Mouse (Mus musculus): ENCODE data around the gene Efna5. TPM values are rescaled to one million over a fixed set of nuclear protein-coding genes. Genes with fewer than 3 reads are reported as not detected.

Efna5 gene
- polyA plus RNA-seq, 1 experiment from 2014 or later = 20.2 TPM

GRCm38 (mm10) chr17:62863004-62863403 lies 18.1 kb downstream of the Efna5 start:
- no peak for ATAC-seq
- H3K36me3 ChIP-seq (ENCODE audit: control insufficient read depth, insufficient read depth, low read length) = no peaks in the 10 kb centered on the region
- H3K27ac ChIP-seq (ENCODE audit: low read length) = peak overlapping the region; percentile 62
- H3K27me3 ChIP-seq (replicated peaks; ENCODE audit: control insufficient read depth, insufficient read depth, low read length) = no peaks in the 10 kb centered on the region
- 59% methylated on average over 3 of the region's 3 CpGs for WGBS
- H3K4me1 ChIP-seq (ENCODE audit: control insufficient read depth, insufficient read depth, low read length) = peaks cover 12% of the 10 kb centered on the region; the same call in 1 of the 2 replicates
- no peaks in the 10 kb centered on the region for H3K9me3 ChIP-seq (ENCODE audit: control insufficient read depth, low read length)
- no peak overlapping the region for H3K4me3 ChIP-seq (ENCODE audit: low read length)
- 0 out of 2 replicates have a peak overlapping the region, but pooled peaks have one; percentile 35 for H3K9ac ChIP-seq (ENCODE audit: low read depth, low read length)
- no peak overlapping the region for H3K4me2 ChIP-seq (ENCODE audit: low read depth, low read length)

- peaks cover 12% of the 10 kb centered on the region; the same call in 1 of the 2 replicates for H3K4me1 ChIP-seq (ENCODE audit: control insufficient read depth, insufficient read depth, low read length)
- no peaks in the 10 kb centered on the region for H3K36me3 ChIP-seq (ENCODE audit: control insufficient read depth, insufficient read depth, low read length)
- no peak overlapping the region; the same call in 1 of the 2 replicates for H3K4me3 ChIP-seq (ENCODE audit: low read length)
- peak overlapping the region; percentile 62 for H3K27ac ChIP-seq (ENCODE audit: low read length)
- no peaks in the 10 kb centered on the region for H3K9me3 ChIP-seq (ENCODE audit: control insufficient read depth, low read length)
- 0 out of 2 replicates have a peak overlapping the region, but pooled peaks have one; percentile 35 for H3K9ac ChIP-seq (ENCODE audit: low read depth, low read length)
- H3K4me2 ChIP-seq (ENCODE audit: low read depth, low read length) = peak overlapping the region; percentile 25
- peak; percentile 81 for ATAC-seq
- H3K27me3 ChIP-seq (replicated peaks; ENCODE audit: control insufficient read depth, insufficient read depth, low read length) = no peaks in the 10 kb centered on the region
- 21% methylated on average over 12 of the region's 12 CpGs for WGBS
These were observed 18.7 kb downstream of the Efna5 start for GRCm38 (mm10) chr17:62862298-62862999.

- Histone ChIP-seq H3K4me2 (ENCODE audit: low read depth, low read length) (no peak overlapping the region), H3K9me3 (ENCODE audit: control insufficient read depth, low read length) (no peaks in the 10 kb centered on the region), H3K27me3 (replicated peaks; ENCODE audit: control insufficient read depth, insufficient read depth, low read length) (no peaks in the 10 kb centered on the region), H3K27ac (ENCODE audit: low read length) (no peak overlapping the region), H3K36me3 (ENCODE audit: control insufficient read depth, insufficient read depth, low read length) (no peaks in the 10 kb centered on the region), H3K4me1 (ENCODE audit: control insufficient read depth, insufficient read depth, low read length) (peaks cover 14% of the 10 kb centered on the region; the same call in 1 of the 2 replicates), H3K9ac (ENCODE audit: low read depth, low read length) (no peak overlapping the region), H3K4me3 (ENCODE audit: low read length) (no peak overlapping the region)
- no peak for ATAC-seq
- 68% methylated on average over 8 of the region's 8 CpGs for WGBS
These were observed 23.8 kb downstream of the Efna5 start for GRCm38 (mm10) chr17:62857275-62857674.

GRCm38 (mm10) chr17:62853741-62854140 lies 27.4 kb downstream of the Efna5 start:
- Histone ChIP-seq H3K4me2 (ENCODE audit: low read depth, low read length) (no peak overlapping the region), H3K9me3 (ENCODE audit: control insufficient read depth, low read length) (no peaks in the 10 kb centered on the region), H3K9ac (ENCODE audit: low read depth, low read length) (no peak overlapping the region), H3K4me1 (ENCODE audit: control insufficient read depth, insufficient read depth, low read length) (peaks cover 18% of the 10 kb centered on the region), H3K4me3 (ENCODE audit: low read length) (no peak overlapping the region), H3K36me3 (ENCODE audit: control insufficient read depth, insufficient read depth, low read length) (no peaks in the 10 kb centered on the region), H3K27me3 (replicated peaks; ENCODE audit: control insufficient read depth, insufficient read depth, low read length) (no peaks in the 10 kb centered on the region), H3K27ac (ENCODE audit: low read length) (no peak overlapping the region)
- ATAC-seq = no peak
- 36% methylated on average over 6 of the region's 6 CpGs for WGBS

- Histone ChIP-seq H3K9me3 (ENCODE audit: control insufficient read depth, low read length) (no peaks in the 10 kb centered on the region), H3K4me1 (ENCODE audit: control insufficient read depth, insufficient read depth, low read length) (peaks cover 18% of the 10 kb centered on the region), H3K4me3 (ENCODE audit: low read length) (no peak overlapping the region), H3K36me3 (ENCODE audit: control insufficient read depth, insufficient read depth, low read length) (no peaks in the 10 kb centered on the region), H3K4me2 (ENCODE audit: low read depth, low read length) (no peak overlapping the region), H3K27me3 (replicated peaks; ENCODE audit: control insufficient read depth, insufficient read depth, low read length) (no peaks in the 10 kb centered on the region), H3K27ac (ENCODE audit: low read length) (no peak overlapping the region), H3K9ac (ENCODE audit: low read depth, low read length) (no peak overlapping the region)
- ATAC-seq = no peak
- 13% methylated on average over 3 of the region's 3 CpGs for WGBS
These were observed 28.1 kb downstream of the Efna5 start for GRCm38 (mm10) chr17:62852822-62853608.

- Histone ChIP-seq H3K4me1 (ENCODE audit: control insufficient read depth, insufficient read depth, low read length) (peaks cover 20% of the 10 kb centered on the region), H3K4me2 (ENCODE audit: low read depth, low read length) (no peak overlapping the region), H3K27me3 (replicated peaks; ENCODE audit: control insufficient read depth, insufficient read depth, low read length) (no peaks in the 10 kb centered on the region), H3K9me3 (ENCODE audit: control insufficient read depth, low read length) (no peaks in the 10 kb centered on the region), H3K36me3 (ENCODE audit: control insufficient read depth, insufficient read depth, low read length) (no peaks in the 10 kb centered on the region), H3K27ac (ENCODE audit: low read length) (no peak overlapping the region), H3K4me3 (ENCODE audit: low read length) (no peak overlapping the region), H3K9ac (ENCODE audit: low read depth, low read length) (no peak overlapping the region)
- WGBS = 36% methylated on average over 7 of the region's 7 CpGs
- ATAC-seq = no peak
These were observed 29.8 kb downstream of the Efna5 start for GRCm38 (mm10) chr17:62851268-62851667.

- no peak for ATAC-seq
- Histone ChIP-seq H3K4me1 (ENCODE audit: control insufficient read depth, insufficient read depth, low read length) (peaks cover 20% of the 10 kb centered on the region), H3K9me3 (ENCODE audit: control insufficient read depth, low read length) (no peaks in the 10 kb centered on the region), H3K9ac (ENCODE audit: low read depth, low read length) (no peak overlapping the region), H3K4me3 (ENCODE audit: low read length) (no peak overlapping the region), H3K36me3 (ENCODE audit: control insufficient read depth, insufficient read depth, low read length) (no peaks in the 10 kb centered on the region), H3K4me2 (ENCODE audit: low read depth, low read length) (no peak overlapping the region), H3K27me3 (replicated peaks; ENCODE audit: control insufficient read depth, insufficient read depth, low read length) (no peaks in the 10 kb centered on the region), H3K27ac (ENCODE audit: low read length) (no peak overlapping the region)
- WGBS = 65% methylated on average over 3 of the region's 3 CpGs
These were observed 30.5 kb downstream of the Efna5 start for GRCm38 (mm10) chr17:62850603-62851002.

- ATAC-seq = no peak
- Histone ChIP-seq H3K4me1 (ENCODE audit: control insufficient read depth, insufficient read depth, low read length) (peaks cover 20% of the 10 kb centered on the region), H3K4me2 (ENCODE audit: low read depth, low read length) (no peak overlapping the region), H3K4me3 (ENCODE audit: low read length) (no peak overlapping the region), H3K9me3 (ENCODE audit: control insufficient read depth, low read length) (no peaks in the 10 kb centered on the region), H3K9ac (ENCODE audit: low read depth, low read length) (no peak overlapping the region), H3K27me3 (replicated peaks; ENCODE audit: control insufficient read depth, insufficient read depth, low read length) (no peaks in the 10 kb centered on the region), H3K27ac (ENCODE audit: low read length) (no peak overlapping the region), H3K36me3 (ENCODE audit: control insufficient read depth, insufficient read depth, low read length) (no peaks in the 10 kb centered on the region)
- 91% methylated on average over 6 of the region's 6 CpGs for WGBS
These were observed 31.4 kb downstream of the Efna5 start for GRCm38 (mm10) chr17:62849676-62850075.

GRCm38 (mm10) chr17:62845656-62846055 lies 35.5 kb downstream of the Efna5 start:
- Histone ChIP-seq H3K27ac (ENCODE audit: low read length) (no peak overlapping the region), H3K4me1 (ENCODE audit: control insufficient read depth, insufficient read depth, low read length) (0 out of 2 replicates have a peak, but pooled peaks cover 6% of the 10 kb centered on the region), H3K9ac (ENCODE audit: low read depth, low read length) (no peak overlapping the region), H3K4me3 (ENCODE audit: low read length) (no peak overlapping the region), H3K27me3 (replicated peaks; ENCODE audit: control insufficient read depth, insufficient read depth, low read length) (no peaks in the 10 kb centered on the region), H3K4me2 (ENCODE audit: low read depth, low read length) (no peak overlapping the region), H3K36me3 (ENCODE audit: control insufficient read depth, insufficient read depth, low read length) (no peaks in the 10 kb centered on the region), H3K9me3 (ENCODE audit: control insufficient read depth, low read length) (no peaks in the 10 kb centered on the region)
- WGBS = 76% methylated on average over 5 of the region's 5 CpGs
- no peak for ATAC-seq
